Mouse (Mus musculus) MEL (cell line): ENCODE data around the gene Cryba1. TPM values are rescaled to one million over a fixed set of nuclear protein-coding genes. Genes with fewer than 3 reads are reported as not detected.

ENCODE experiments used
- DNase-seq: peaks from one replicate; pipeline ENCODE4 v3.0.0; 2011; ENCODE audit warnings: low read depth, low spot score
- H3K27ac ChIP-seq: 2 replicates; pipeline ENCODE4 v1.5.1; 2012; ENCODE audit warnings: low read depth, mild to moderate bottlenecking, control low read depth, low read length, moderate library complexity; ENCODE audit not compliant: control insufficient read depth
- H3K27me3 ChIP-seq, 2 experiments: fragments of 150-350 bp in 1 of 2; sonication (generic) in 1 of 2; 2 replicates each; pipeline ENCODE4 v1.6.1; 2012; ENCODE audit warnings: low read length in 2 of 2, mild to moderate bottlenecking in 2 of 2, improper control_type of control experiment in 1 of 2, moderate library complexity in 1 of 2; ENCODE audit not compliant: insufficient read depth in 2 of 2, control insufficient read depth in 1 of 2
- H3K36me3 ChIP-seq, 2 experiments: 2 replicates each; pipeline ENCODE4 v1.6.1; 2012 to 2014; ENCODE audit warnings: low read length in 2 of 2, improper control_type of control experiment in 1 of 2, inconsistent platforms in 1 of 2, mild to moderate bottlenecking in 1 of 2; ENCODE audit not compliant: insufficient read depth in 2 of 2, control insufficient read depth in 1 of 2
- H3K4me1 ChIP-seq, 2 experiments: fragments of 150-350 bp in 1 of 2; sonication (generic) in 1 of 2; 2 replicates each; pipeline ENCODE4 v1.6.1; 2012; ENCODE audit warnings: low read length in 2 of 2, improper control_type of control experiment in 1 of 2, mild to moderate bottlenecking in 1 of 2; ENCODE audit not compliant: insufficient read depth in 2 of 2, control insufficient read depth in 1 of 2
- H3K4me3 ChIP-seq, 2 experiments: fragments of 150-350 bp in 1 of 2; sonication (generic) in 1 of 2; 2 replicates each; pipeline ENCODE4 v1.5.1; 2012; ENCODE audit warnings: low read depth in 2 of 2, low read length in 2 of 2, mild to moderate bottlenecking in 2 of 2, moderate library complexity in 2 of 2, control low read depth in 1 of 2, improper control_type of control experiment in 1 of 2; ENCODE audit not compliant: control insufficient read depth in 1 of 2, insufficient read depth in 1 of 2
- H3K79me2 ChIP-seq: 2 replicates; pipeline ENCODE4 v1.6.1; 2012; ENCODE audit warnings: mild to moderate bottlenecking, low read length, moderate library complexity; ENCODE audit not compliant: control insufficient read depth, poor library complexity, insufficient read depth
- H3K9ac ChIP-seq: 2 replicates; pipeline ENCODE4 v1.6.1; 2012; ENCODE audit warnings: low read depth, mild to moderate bottlenecking, control low read depth, low read length, moderate library complexity; ENCODE audit not compliant: control insufficient read depth, poor library complexity, severe bottlenecking
- H3K9me3 ChIP-seq: fragments of 150-350 bp; sonication (generic); replicated peaks from 2 replicates; pipeline ENCODE4 v1.6.1; 2012; ENCODE audit warnings: mild to moderate bottlenecking, low read length, improper control_type of control experiment, moderate library complexity; ENCODE audit not compliant: insufficient read depth
- BHLHE40 ChIP-seq: IDR thresholded peaks from 2 replicates; pipeline ENCODE4 v1.6.1; 2012; ENCODE audit warnings: low read depth, mild to moderate bottlenecking, inconsistent platforms, low read length, improper control_type of control experiment, borderline replicate concordance
- CHD1 ChIP-seq: IDR thresholded peaks from 2 replicates; pipeline ENCODE4 v1.6.1; 2012; ENCODE audit warnings: low read depth, mild to moderate bottlenecking, inconsistent platforms, low read length, improper control_type of control experiment
- CHD2 ChIP-seq: IDR thresholded peaks from 2 replicates; pipeline ENCODE4 v1.6.1; 2011; ENCODE audit warnings: low read length, improper control_type of control experiment
- CTCF ChIP-seq, 3 experiments: IDR thresholded peaks in 2 of 3; conservative IDR thresholded peaks in 1 of 3; 2 replicates each; pipeline ENCODE4 v1.5.1; 2011 to 2012; ENCODE audit warnings: low read length in 3 of 3, low read depth in 2 of 3, mild to moderate bottlenecking in 2 of 3, improper control_type of control experiment in 1 of 3, inconsistent platforms in 1 of 3, mixed read lengths in 1 of 3, moderate library complexity in 1 of 3; ENCODE audit not compliant: control insufficient read depth in 1 of 3, insufficient read depth in 1 of 3, poor library complexity in 1 of 3, severe bottlenecking in 1 of 3
- E2F4 ChIP-seq: IDR thresholded peaks from 2 replicates; pipeline ENCODE4 v1.6.1; 2011; ENCODE audit warnings: low read depth, low read length, improper control_type of control experiment, borderline replicate concordance
- ELF1 ChIP-seq: IDR thresholded peaks from 2 replicates; pipeline ENCODE4 v1.6.1; 2014; ENCODE audit warnings: low read depth, mild to moderate bottlenecking, inconsistent platforms, low read length, improper control_type of control experiment, moderate library complexity
- EP300 ChIP-seq, 2 experiments: IDR thresholded peaks; 2 replicates each; pipeline ENCODE4 v1.6.1; 2011; ENCODE audit warnings: improper control_type of control experiment in 2 of 2, low read length in 2 of 2, low read depth in 1 of 2, mild to moderate bottlenecking in 1 of 2
- ETS1 ChIP-seq: IDR thresholded peaks from 2 replicates; pipeline ENCODE4 v1.6.1; 2012; ENCODE audit warnings: low read depth, mild to moderate bottlenecking, inconsistent platforms, low read length, improper control_type of control experiment, moderate library complexity
- GABPA ChIP-seq: IDR thresholded peaks from 2 replicates; pipeline ENCODE4 v1.6.1; 2012; ENCODE audit warnings: low read depth, mild to moderate bottlenecking, inconsistent platforms, low read length, improper control_type of control experiment, moderate library complexity
- HCFC1 ChIP-seq: IDR thresholded peaks from 2 replicates; pipeline ENCODE4 v1.6.1; 2012; ENCODE audit warnings: low read depth, mild to moderate bottlenecking, inconsistent platforms, low read length, improper control_type of control experiment, moderate library complexity
- JUND ChIP-seq: IDR thresholded peaks from 2 replicates; pipeline ENCODE4 v1.6.1; 2011; ENCODE audit warnings: low read depth, mild to moderate bottlenecking, improper control_type of control experiment, low read length
- KAT2A ChIP-seq: conservative IDR thresholded peaks from 2 replicates; pipeline ENCODE4 v1.6.1; 2012; ENCODE audit warnings: low read depth, low read length, improper control_type of control experiment, inconsistent platforms
- MAX ChIP-seq: IDR thresholded peaks from 2 replicates; pipeline ENCODE4 v1.6.1; 2011; ENCODE audit warnings: low read length, improper control_type of control experiment
- MEF2A ChIP-seq: IDR thresholded peaks from 2 replicates; pipeline ENCODE4 v1.6.1; 2014; ENCODE audit warnings: low read depth, mild to moderate bottlenecking, inconsistent platforms, low read length, improper control_type of control experiment; ENCODE audit not compliant: poor library complexity, insufficient replicate concordance, severe bottlenecking; ENCODE audit errors: extremely low read depth
- MXI1 ChIP-seq: IDR thresholded peaks from 2 replicates; pipeline ENCODE4 v1.6.1; 2011; ENCODE audit warnings: mild to moderate bottlenecking, low read depth, low read length, improper control_type of control experiment
- MYB ChIP-seq: IDR thresholded peaks from 2 replicates; pipeline ENCODE4 v1.6.1; 2011; ENCODE audit warnings: mild to moderate bottlenecking, low read depth, low read length, improper control_type of control experiment
- MYC ChIP-seq: IDR thresholded peaks from 2 replicates; pipeline ENCODE4 v1.6.1; 2011; ENCODE audit warnings: low read depth, mild to moderate bottlenecking, low read length, improper control_type of control experiment, moderate library complexity
- NELFE ChIP-seq: IDR thresholded peaks from 2 replicates; pipeline ENCODE4 v1.6.1; 2011; ENCODE audit warnings: low read depth, low read length, improper control_type of control experiment
- NRF1 ChIP-seq: IDR thresholded peaks from 2 replicates; pipeline ENCODE4 v1.6.1; 2014; ENCODE audit warnings: low read depth, mild to moderate bottlenecking, inconsistent platforms, low read length, improper control_type of control experiment, moderate library complexity; ENCODE audit not compliant: poor library complexity, insufficient read depth, severe bottlenecking
- POLR2A ChIP-seq, 2 experiments: IDR thresholded peaks; 2 replicates each; pipeline ENCODE4 v1.6.1; 2011 to 2012; ENCODE audit warnings: low read length in 2 of 2, mild to moderate bottlenecking in 2 of 2, control low read depth in 1 of 2, improper control_type of control experiment in 1 of 2, low read depth in 1 of 2, moderate library complexity in 1 of 2; ENCODE audit not compliant: control insufficient read depth in 1 of 2, insufficient read depth in 1 of 2, poor library complexity in 1 of 2
- POLR2AphosphoS2 ChIP-seq: IDR thresholded peaks from 2 replicates; pipeline ENCODE4 v1.6.1; 2011; ENCODE audit warnings: low read length, improper control_type of control experiment
- POLR2AphosphoS5 ChIP-seq: IDR thresholded peaks from 2 replicates; pipeline ENCODE4 v1.6.1; 2012; ENCODE audit warnings: low read depth, borderline replicate concordance, mild to moderate bottlenecking, inconsistent platforms, low read length, moderate library complexity, mixed read lengths
- RAD21 ChIP-seq: IDR thresholded peaks from 2 replicates; pipeline ENCODE4 v1.6.1; 2011; ENCODE audit warnings: mild to moderate bottlenecking, low read depth, low read length, improper control_type of control experiment
- RCOR1 ChIP-seq: IDR thresholded peaks from 2 replicates; pipeline ENCODE4 v1.6.1; 2012; ENCODE audit warnings: low read depth, mild to moderate bottlenecking, inconsistent platforms, low read length, improper control_type of control experiment
- SIN3A ChIP-seq: IDR thresholded peaks from 2 replicates; pipeline ENCODE4 v1.6.1; 2012; ENCODE audit warnings: low read length, improper control_type of control experiment, inconsistent platforms
- SMC3 ChIP-seq: IDR thresholded peaks from 2 replicates; pipeline ENCODE4 v1.6.1; 2011; ENCODE audit warnings: low read depth, low read length, improper control_type of control experiment
- TAL1 ChIP-seq: IDR thresholded peaks from 2 replicates; pipeline ENCODE4 v1.6.1; 2012; ENCODE audit warnings: mild to moderate bottlenecking, inconsistent platforms, low read length, moderate library complexity, mixed read lengths
- TBP ChIP-seq: IDR thresholded peaks from 2 replicates; pipeline ENCODE4 v1.8.0; 2011; ENCODE audit warnings: low read depth, low read length, improper control_type of control experiment
- TCF12 ChIP-seq: IDR thresholded peaks from 2 replicates; pipeline ENCODE4 v1.6.1; 2014; ENCODE audit warnings: low read depth, mild to moderate bottlenecking, inconsistent platforms, low read length, improper control_type of control experiment, moderate library complexity
- UBTF ChIP-seq: IDR thresholded peaks from 2 replicates; pipeline ENCODE4 v1.6.1; 2012; ENCODE audit warnings: low read depth, mild to moderate bottlenecking, inconsistent platforms, low read length, improper control_type of control experiment, moderate library complexity, borderline replicate concordance; ENCODE audit not compliant: insufficient read depth
- ZC3H11A ChIP-seq: IDR thresholded peaks from 2 replicates; pipeline ENCODE4 v1.6.1; 2012; ENCODE audit warnings: low read depth, mild to moderate bottlenecking, inconsistent platforms, low read length, improper control_type of control experiment
- ZKSCAN1 ChIP-seq: IDR thresholded peaks from 2 replicates; pipeline ENCODE4 v1.6.1; 2012; ENCODE audit warnings: low read depth, mild to moderate bottlenecking, inconsistent platforms, low read length, improper control_type of control experiment, moderate library complexity
- ZMIZ1 ChIP-seq: IDR thresholded peaks from 2 replicates; pipeline ENCODE4 v1.6.1; 2012; ENCODE audit warnings: low read depth, mild to moderate bottlenecking, inconsistent platforms, low read length, improper control_type of control experiment, moderate library complexity
- ZNF384 ChIP-seq: IDR thresholded peaks from 2 replicates; pipeline ENCODE4 v1.6.1; 2012; ENCODE audit warnings: low read depth, mild to moderate bottlenecking, inconsistent platforms, low read length, improper control_type of control experiment
- polyA plus RNA-seq, 2 experiments: library from polyadenylated mRNA; stranded (reverse) in 1 of 2; unstranded in 1 of 2; fragments of >175 nt in 1 of 2; fragments of >200 nt in 1 of 2; gene quantifications; 2 replicates each; pipeline versions ENCODE4 v1.2.1 to v1.2.4; 2012; ENCODE audit warnings: low replicate concordance in 2 of 2, low read depth in 1 of 2; ENCODE audit not compliant: insufficient read length in 2 of 2, insufficient read depth in 1 of 2, missing spikeins in 1 of 2
- total RNA-seq: library from RNA; depleted of rRNA; stranded (reverse); fragments of 300-350 nt; gene quantifications from 2 replicates; pipeline ENCODE4 v1.2.3, GENCODE M21; 2012

The Cryba1 gene
- total and polyA plus RNA-seq, 3 experiments = not detected

- Histone ChIP-seq H3K9ac (peak within 1 kb of the TSS; percentile 96), H3K36me3 (peaks cover 18 to 25% of the 10 kb centered on the region in 2 experiments)
- peak; percentile 77 for TF ChIP-seq ETS1
- TF ChIP-seq ZNF384 = 0 out of 2 replicates have a peak, but pooled peaks have one; percentile 1
- peak; percentile 98 for TF ChIP-seq TBP
- TF ChIP-seq POLR2A (IDR thresholded peaks at IDR 0.05; ENCODE audit: control insufficient read depth in 1 of 2, insufficient read depth in 1 of 2, low read depth in 1 of 2, low read length in 2 of 2, poor library complexity in 1 of 2) = peak; percentile 99
- peak; percentile 95 for TF ChIP-seq SIN3A
- peak; percentile 96 for TF ChIP-seq POLR2AphosphoS5
- TF ChIP-seq TCF12 = peak; percentile 84
- TF ChIP-seq KAT2A = peak; percentile 69
- TF ChIP-seq ELF1 = peak; percentile 85
- peak; percentile 50 for TF ChIP-seq NRF1
- TF ChIP-seq MXI1 = peak; percentile 85
- peak; percentile 87 for TF ChIP-seq CHD1
- TF ChIP-seq MEF2A = peak; percentile 49; the same call in 1 of the 2 replicates
- TF ChIP-seq UBTF = peak; percentile 87; the same call in 1 of the 2 replicates
- peak; percentile 100 for TF ChIP-seq ZMIZ1
- TF ChIP-seq GABPA = no peak
- 0 out of 2 replicates have a peak, but pooled peaks have one; percentile 5 for TF ChIP-seq SMC3
- no peak for TF ChIP-seq RAD21
- TF ChIP-seq ZC3H11A = peak; percentile 82
- peak; percentile 51 for TF ChIP-seq CHD2
- TF ChIP-seq BHLHE40 = peak; percentile 58; the same call in 1 of the 2 replicates
- TF ChIP-seq ZKSCAN1 = 0 out of 2 replicates have a peak, but pooled peaks have one; percentile 13
- peak; percentile 100 for TF ChIP-seq NELFE
- no peak for TF ChIP-seq CTCF (IDR thresholded peaks at IDR 0.05 in 2 of 3, conservative IDR thresholded peaks at IDR 0.05 in 1 of 3; ENCODE audit: control insufficient read depth in 1 of 3, insufficient read depth in 1 of 3, low read depth in 2 of 3, low read length in 3 of 3, poor library complexity in 1 of 3, severe bottlenecking in 1 of 3)
- TF ChIP-seq MYB = no peak
- peak; percentile 84 for TF ChIP-seq HCFC1
- TF ChIP-seq TAL1 = no peak
- 0 out of 2 replicates have a peak, but pooled peaks have one; percentile 54 for TF ChIP-seq RCOR1
- TF ChIP-seq JUND = no peak
- TF ChIP-seq EP300 (IDR thresholded peaks at IDR 0.05; ENCODE audit: low read depth in 1 of 2, low read length in 2 of 2) = peak in 1 of 2 experiments; percentile 47; a peak in 3 of 4 replicates
- peak; percentile 100 for TF ChIP-seq POLR2AphosphoS2
- peak; percentile 86 for TF ChIP-seq MYC
- TF ChIP-seq E2F4 = peak; percentile 71; the same call in 1 of the 2 replicates
- TF ChIP-seq MAX = peak; percentile 89
These were observed 39.5 kb downstream of the Cryba1 start, which contains the start of gene Nufip2 for GRCm38 (mm10) chr11:77685383-77686265. Gene Nufip2 (plus strand): TSS chr11:77686155.

More at GRCm38 (mm10) chr11:77685383-77686265, 39.5 kb downstream of the Cryba1 start, which contains the start of gene Nufip2:
- Histone ChIP-seq H3K27ac (peak within 1 kb of the TSS; percentile 89), H3K27me3 (no peaks in the 10 kb centered on the region), H3K4me1 (peaks cover 7 to 12% of the 10 kb centered on the region in 2 experiments; a peak in 3 of 4 replicates), H3K4me3 (peak within 1 kb of the TSS; percentile 87 to 99), H3K9me3 (no peaks in the 10 kb centered on the region), H3K79me2 (peaks cover 40% of the 10 kb centered on the region)
- peak; percentile 100 for DNase-seq
